Mouse (Mus musculus) bone marrow, adult 2 months (tissue): ENCODE results near the gene Ly6g5c. TPM values are rescaled to one million over a fixed set of nuclear protein-coding genes. Genes with fewer than 3 reads are reported as not detected.
A peak's percentile ranks its signal among the peaks of the same experiment; 100 is the strongest.

Experiments used
- H3K27ac ChIP-seq: fragments of 200-500 bp; 2 replicates; pipeline ENCODE4 v1.5.1; 2012; ENCODE audit warnings: low read depth, mild to moderate bottlenecking, control low read depth, inconsistent platforms, low read length; ENCODE audit not compliant: control insufficient read depth, poor library complexity, insufficient read depth
- H3K4me1 ChIP-seq: fragments of 200-500 bp; 2 replicates; pipeline ENCODE4 v1.6.1; 2011; ENCODE audit warnings: low read length; ENCODE audit not compliant: control insufficient read depth, insufficient read depth
- H3K4me3 ChIP-seq: fragments of 200-500 bp; replicated peaks from 2 replicates; pipeline ENCODE3; 2011; ENCODE audit warnings: mild to moderate bottlenecking, low read depth, low read length, control low read depth; ENCODE audit not compliant: control insufficient read depth
- CTCF ChIP-seq: fragments of 200-500 bp; IDR thresholded peaks from 2 replicates; pipeline ENCODE4 v1.5.1; 2011; ENCODE audit warnings: low read length, control low read depth; ENCODE audit not compliant: control insufficient read depth, insufficient read depth
- POLR2A ChIP-seq: fragments of 200-500 bp; IDR thresholded peaks from 2 replicates; pipeline ENCODE4 v1.6.1; 2011; ENCODE audit warnings: low read depth, mild to moderate bottlenecking, control low read depth, low read length, borderline replicate concordance; ENCODE audit not compliant: control insufficient read depth
- WGBS: fragments of 180-500 bp; shearing (Covaris S2); methylation state at CpG from one replicate; pipeline ENCODE4 v1.1.7; 2018; 5-methylcytosine and 5-hydroxymethylcytosine counted together
- polyA plus RNA-seq: library from polyadenylated mRNA; stranded (reverse); fragments of >200 nt; gene quantifications from 2 replicates; pipeline ENCODE4 v1.2.4, GENCODE M21; 2011; ENCODE audit warnings: low replicate concordance; ENCODE audit not compliant: missing spikeins, insufficient read depth, insufficient read length

Gene Ly6g5c
- polyA plus RNA-seq, 1 experiment = not detected

- no peak for TF ChIP-seq POLR2A
- no peaks in the 10 kb centered on the region; the same call in 1 of the 2 replicates for H3K4me1 ChIP-seq
- under 1% methylated on average over 43 of the region's 43 CpGs for WGBS
- H3K27ac ChIP-seq = peak overlapping the region; percentile 96
- peak overlapping the region; percentile 97 for H3K4me3 ChIP-seq
Observed at GRCm38 (mm10) chr17:35135591-35136320, 27.7 kb downstream of the Ly6g5c start.

GRCm38 (mm10) chr17:35139269-35139668 lies 31.2 kb downstream of the Ly6g5c start:
- WGBS = 87% methylated on average over 3 of the region's 3 CpGs
- H3K27ac ChIP-seq = no peak overlapping the region
- H3K4me1 ChIP-seq = no peaks in the 10 kb centered on the region; the same call in 1 of the 2 replicates
- no peak overlapping the region for H3K4me3 ChIP-seq
- TF ChIP-seq CTCF (no peak), POLR2A (no peak)

- no peak overlapping the region for H3K27ac ChIP-seq
- WGBS = 90% methylated on average over 16 of the region's 16 CpGs
- H3K4me3 ChIP-seq = no peak overlapping the region
- no peaks in the 10 kb centered on the region; the same call in 1 of the 2 replicates for H3K4me1 ChIP-seq
- TF ChIP-seq CTCF (no peak), POLR2A (no peak)
Observed at GRCm38 (mm10) chr17:35140490-35140996, 32.5 kb downstream of the Ly6g5c start.

- Histone ChIP-seq H3K4me1 (no peaks in the 10 kb centered on the region), H3K27ac (no peak overlapping the region), H3K4me3 (no peak overlapping the region)
- WGBS = 88% methylated on average over 6 of the region's 6 CpGs
- no peak for TF ChIP-seq CTCF
- no peak for TF ChIP-seq POLR2A
Observed at GRCm38 (mm10) chr17:35141971-35142370, 33.9 kb downstream of the Ly6g5c start.

- no peaks in the 10 kb centered on the region for H3K4me1 ChIP-seq
- WGBS = 90% methylated on average over 5 of the region's 5 CpGs
- no peak overlapping the region for H3K4me3 ChIP-seq
- H3K27ac ChIP-seq = no peak overlapping the region
- TF ChIP-seq CTCF = no peak
- no peak for TF ChIP-seq POLR2A
Observed at GRCm38 (mm10) chr17:35146139-35146538, 38.1 kb downstream of the Ly6g5c start.

GRCm38 (mm10) chr17:35147348-35147747 lies 39.3 kb downstream of the Ly6g5c start:
- Histone ChIP-seq H3K4me1 (no peaks in the 10 kb centered on the region), H3K4me3 (no peak overlapping the region), H3K27ac (no peak overlapping the region)
- 86% methylated on average over 3 of the region's 3 CpGs for WGBS
- TF ChIP-seq POLR2A (no peak), CTCF (no peak)

- Histone ChIP-seq H3K4me1 (no peaks in the 10 kb centered on the region), H3K27ac (no peak overlapping the region), H3K4me3 (no peak overlapping the region)
- TF ChIP-seq POLR2A (no peak), CTCF (no peak)
- 70% methylated on average over 5 of the region's 5 CpGs for WGBS
Observed at GRCm38 (mm10) chr17:35147922-35148639, 40.0 kb downstream of the Ly6g5c start.

- no peak for TF ChIP-seq CTCF
- TF ChIP-seq POLR2A = no peak
- WGBS = 91% methylated on average over 4 of the region's 4 CpGs
- H3K27ac ChIP-seq = no peak overlapping the region
Observed at GRCm38 (mm10) chr17:35152121-35152520, 44.0 kb downstream of the Ly6g5c start.

More at GRCm38 (mm10) chr17:35152121-35152520, 44.0 kb downstream of the Ly6g5c start:
- no peaks in the 10 kb centered on the region for H3K4me1 ChIP-seq
- H3K4me3 ChIP-seq = no peak overlapping the region
